Mouse (Mus musculus): ENCODE results near the gene Hbp1.

GRCm38 (mm10) chr12:31926661-31927061 is 23.7 kb downstream of the Hbp1 start:
- TF ChIP-seq GATA1 (IDR thresholded peaks at IDR 0.05; ENCODE audit: low read length), result no peak
- no peak for TF ChIP-seq TAL1 (IDR thresholded peaks at IDR 0.05; ENCODE audit: low read length)

Measured in erythroblast, embryonic 14.5 days (primary cell).